Mouse (Mus musculus): ENCODE results near the gene Susd3.
A peak's percentile ranks its signal among the peaks of the same experiment; 100 is the strongest.

Susd3 gene

DNA sequence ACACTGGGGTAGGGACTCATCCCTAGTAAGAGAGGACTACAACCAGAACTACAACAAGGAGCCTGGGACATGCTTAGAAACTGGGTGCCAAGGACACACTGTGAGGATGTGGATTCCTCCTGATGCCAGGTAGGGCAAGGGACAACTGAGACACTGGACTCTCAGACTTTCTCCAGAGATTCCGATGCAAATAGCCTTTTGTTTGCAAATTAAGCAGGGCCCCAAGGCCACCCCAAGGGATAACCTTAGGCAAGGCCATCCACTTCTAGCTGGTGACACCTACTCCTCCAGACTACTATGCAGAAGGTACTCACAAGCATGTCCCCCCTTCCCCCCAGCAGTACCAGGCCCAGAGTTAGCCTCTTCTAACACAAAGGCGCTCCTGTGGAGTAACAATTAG lies 1.9 kb downstream of the Susd3 start:
- DNase-seq (ENCODE audit: low spot score): no peak

DNA sequence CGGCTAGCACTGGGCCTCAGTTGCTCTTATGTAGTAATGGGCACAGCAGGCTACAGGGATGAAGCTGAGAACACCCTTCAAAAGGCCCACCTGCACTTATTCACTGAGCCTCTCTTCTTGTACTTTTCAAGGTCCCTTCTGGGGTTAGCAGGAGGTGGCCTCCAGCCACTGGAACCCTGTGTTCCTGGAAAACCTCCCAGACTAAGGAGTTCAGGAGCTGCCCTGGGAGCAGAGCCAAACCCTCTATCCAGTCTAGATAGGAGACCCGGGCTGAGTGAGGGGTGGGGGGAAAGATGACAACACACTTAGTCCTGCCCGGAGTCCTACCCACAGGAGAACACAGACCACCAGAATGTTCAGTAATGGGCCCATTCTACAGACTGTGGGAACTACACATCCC lies 2.5 kb downstream of the Susd3 start:
- no peak for DNase-seq (ENCODE audit: low spot score)

DNA sequence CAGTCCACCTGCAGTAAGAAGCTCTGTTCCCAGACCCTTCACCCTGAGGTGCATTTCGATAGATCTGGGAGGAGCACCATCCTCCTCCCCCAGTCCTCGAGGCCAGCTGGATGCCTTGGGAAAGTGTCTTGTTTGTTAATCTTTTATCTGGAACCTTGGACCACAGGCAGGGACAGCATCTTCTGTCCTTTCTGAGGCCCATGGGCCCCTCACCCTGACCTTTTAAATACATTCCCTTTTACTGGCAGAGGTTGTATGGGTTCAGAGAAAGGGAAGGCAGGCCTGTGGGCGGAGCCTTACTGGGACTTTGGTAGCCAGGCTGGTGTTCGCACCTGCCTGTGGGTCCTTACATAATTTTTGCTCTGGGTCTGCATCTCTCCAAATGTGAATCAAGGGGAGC lies 3.3 kb downstream of the Susd3 start:
- DNase-seq (ENCODE audit: low spot score): no peak

DNA sequence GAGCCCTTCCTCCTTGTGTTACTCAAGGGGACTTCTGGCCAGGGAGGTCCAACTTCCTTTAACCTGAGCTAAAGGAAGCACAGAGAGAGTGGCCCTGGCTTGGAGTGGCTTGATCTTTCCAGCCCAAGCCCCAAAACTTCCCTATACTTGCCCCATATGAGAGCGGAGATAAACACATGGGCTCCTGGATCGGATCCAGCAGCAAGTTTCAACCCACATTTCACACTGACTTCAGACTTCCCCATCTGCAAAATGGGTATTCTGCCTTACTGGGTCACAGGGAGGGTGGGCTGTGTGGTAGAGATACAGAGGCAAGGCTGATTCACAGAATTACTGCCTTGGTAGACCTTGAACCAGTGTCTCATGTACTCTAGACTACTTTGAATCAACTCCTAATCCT lies 5.0 kb downstream of the Susd3 start:
- DNase-seq (ENCODE audit: low spot score): no peak

DNA sequence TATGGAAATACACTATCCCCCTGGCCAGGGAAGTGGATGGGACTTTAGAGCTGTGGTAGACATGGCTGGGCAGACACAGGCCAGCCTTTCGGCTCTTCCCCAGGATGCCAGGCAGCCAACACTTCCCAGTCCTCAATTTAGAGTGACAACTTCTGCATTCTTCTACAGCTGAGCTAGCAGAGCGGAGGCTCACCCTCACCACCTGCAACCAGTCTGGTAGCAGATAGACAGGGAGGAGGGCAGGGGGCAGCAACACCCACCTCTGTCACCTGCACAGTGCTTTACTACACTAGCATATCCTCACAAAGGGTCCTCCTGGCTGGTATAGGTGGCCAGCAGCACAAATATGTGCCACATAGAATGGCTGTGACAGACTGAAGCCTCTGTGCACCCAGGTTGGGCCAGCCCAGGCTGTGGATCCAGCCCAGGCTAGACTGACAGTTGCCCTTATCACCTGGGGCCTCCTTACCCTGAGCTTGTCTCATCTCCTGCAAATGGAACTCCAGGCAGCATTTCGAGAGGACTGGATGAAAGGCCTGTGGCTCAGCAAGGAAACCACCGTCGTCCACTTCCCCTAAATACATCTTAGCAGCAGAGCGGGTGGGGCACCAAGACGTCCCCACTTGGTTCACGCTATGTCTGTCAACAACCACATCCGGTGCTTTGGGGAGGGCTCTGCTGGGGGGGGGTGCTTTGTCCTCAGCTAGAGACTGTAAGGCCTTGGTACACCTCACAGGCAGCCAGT lies 6.0 kb downstream of the Susd3 start:
- peak; percentile 13 for DNase-seq (ENCODE audit: low spot score)

DNA sequence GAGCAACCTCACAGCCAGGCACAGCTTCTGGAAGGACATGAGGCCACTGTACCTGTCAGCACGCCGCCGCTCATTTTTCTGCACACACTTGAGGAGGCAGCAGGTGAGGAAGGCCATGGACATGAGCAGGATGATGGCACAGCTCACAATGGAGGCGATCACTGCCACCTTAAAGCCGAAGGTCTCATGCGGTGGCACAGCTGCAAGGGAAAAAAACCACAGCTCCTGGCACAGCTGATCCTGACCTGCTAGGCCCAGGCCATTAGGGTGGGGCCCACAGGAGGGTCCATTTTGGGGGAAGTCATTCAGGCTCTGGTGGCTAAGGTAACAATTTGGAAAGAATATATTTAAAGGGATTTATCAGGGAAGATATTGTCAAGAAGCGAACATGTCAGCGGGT lies 9.8 kb downstream of the Susd3 start:
- DNase-seq (ENCODE audit: low spot score): no peak

DNA sequence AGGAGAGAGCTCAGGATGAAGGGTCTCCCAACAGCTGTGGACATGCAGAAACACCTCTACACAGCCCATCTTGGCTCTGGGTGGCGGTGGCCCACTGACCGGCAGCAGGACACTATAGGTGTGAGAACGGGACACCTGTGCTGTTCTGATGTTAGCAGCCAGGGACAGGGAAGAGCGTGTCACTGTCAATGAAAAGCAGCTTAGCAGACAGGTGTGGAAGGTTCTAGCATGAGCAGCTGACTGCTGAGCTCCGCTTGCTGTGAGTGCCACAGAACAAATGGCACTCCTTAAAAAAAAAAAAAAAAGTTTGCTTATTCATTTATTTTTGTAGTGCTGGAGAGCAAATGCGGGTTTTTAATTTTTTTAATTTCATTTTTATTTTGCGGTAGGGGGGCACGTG lies 10.9 kb downstream of the Susd3 start:
- no peak for DNase-seq (ENCODE audit: low spot score)

DNA sequence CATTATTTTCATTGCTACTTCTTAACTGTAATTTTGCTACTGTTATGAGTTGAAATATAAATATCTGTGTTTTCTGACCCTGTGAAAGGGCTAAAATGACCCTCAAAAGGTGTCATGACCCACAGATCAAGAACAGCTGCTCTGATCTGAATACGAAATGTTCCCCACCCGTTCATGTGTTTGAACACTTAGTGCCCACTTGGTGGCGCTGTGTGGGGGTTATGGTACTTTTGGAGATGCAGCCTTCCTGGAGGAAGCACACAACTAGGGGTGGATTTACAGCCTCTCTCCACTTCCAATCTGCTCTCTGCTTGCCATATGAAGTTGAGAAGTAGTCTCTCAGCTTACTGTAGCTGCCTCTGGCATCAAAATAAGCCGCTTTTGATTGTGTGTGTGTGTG lies 13.8 kb downstream of the Susd3 start:
- no peak for DNase-seq (ENCODE audit: low spot score)

DNA sequence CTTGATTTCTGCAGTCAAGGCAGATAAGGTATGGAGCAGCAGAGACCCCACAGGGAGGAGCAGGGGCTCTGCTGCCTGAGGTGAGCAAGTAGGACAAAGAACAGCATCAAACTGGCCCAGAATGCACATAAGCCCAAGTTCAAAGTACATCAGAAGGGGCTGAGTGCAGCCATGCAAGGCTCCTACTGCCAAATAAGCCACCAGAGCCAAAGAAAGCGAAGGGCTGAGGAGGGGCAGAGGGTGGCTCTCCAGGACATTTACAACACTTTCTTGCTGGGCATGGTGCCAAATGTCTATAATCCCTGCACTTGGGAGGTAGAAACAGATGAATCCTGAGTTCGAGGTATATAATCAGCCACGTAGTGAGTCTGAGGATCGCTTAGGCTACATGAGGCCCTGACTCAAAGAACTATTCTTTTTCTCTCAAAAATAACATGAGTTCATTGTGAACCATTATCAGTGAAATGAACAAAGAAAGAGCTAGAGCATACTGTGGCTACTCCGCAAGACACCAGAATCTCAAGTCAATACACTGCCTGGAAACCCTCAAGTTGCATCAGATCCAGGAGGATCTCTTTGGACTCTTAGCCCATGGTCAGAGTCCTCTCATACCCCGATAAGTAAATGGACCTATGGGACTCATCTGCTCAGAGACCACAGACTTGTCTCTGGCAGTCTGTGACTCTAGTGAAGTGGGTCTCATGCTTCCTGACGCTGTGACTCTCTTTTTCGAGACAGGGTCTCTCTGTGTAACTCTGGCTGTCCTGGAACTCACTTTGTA lies 14.5 kb downstream of the Susd3 start:
- DNase-seq (ENCODE audit: low spot score): no peak

DNA sequence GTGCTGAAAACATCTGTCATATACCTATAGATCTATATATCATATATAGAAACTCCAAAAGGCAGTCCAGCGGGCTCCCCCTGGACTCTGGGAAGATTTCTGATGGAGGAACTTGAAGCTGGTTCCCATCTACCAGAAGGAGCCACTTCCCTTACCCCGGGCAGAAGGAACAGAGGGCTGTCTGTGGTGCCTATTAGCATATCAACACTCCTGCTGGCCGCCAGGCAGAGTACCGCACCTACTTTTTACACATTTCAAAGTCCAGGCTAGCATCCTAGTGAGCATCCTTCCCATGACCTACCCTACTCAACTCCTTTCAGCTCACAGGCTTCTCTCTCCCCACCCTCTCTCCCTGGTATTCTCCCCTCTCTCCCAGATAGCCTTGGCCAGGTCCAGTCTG lies 22.9 kb downstream of the Susd3 start:
- no peak for DNase-seq (ENCODE audit: low spot score)

DNA sequence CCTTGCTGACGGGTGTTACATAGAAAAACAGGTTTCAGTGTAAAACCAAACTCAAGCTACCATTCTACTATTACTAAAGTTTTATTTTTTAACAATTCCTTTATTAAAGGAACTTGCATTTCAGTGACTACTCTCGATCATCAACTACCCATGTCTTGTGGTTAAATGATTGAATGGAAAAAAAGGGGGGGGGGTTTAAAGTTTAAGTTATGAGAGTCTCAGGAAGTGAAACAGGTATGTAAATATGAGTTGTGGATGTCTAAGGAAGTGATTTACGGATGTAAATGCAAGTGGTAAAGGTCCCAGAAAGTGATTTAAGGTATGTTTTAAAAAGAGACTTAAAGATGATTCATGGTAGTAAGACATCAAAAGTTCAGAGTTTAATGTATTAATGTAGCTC lies 23.3 kb downstream of the Susd3 start:
- no peak for DNase-seq (ENCODE audit: low spot score)

DNA sequence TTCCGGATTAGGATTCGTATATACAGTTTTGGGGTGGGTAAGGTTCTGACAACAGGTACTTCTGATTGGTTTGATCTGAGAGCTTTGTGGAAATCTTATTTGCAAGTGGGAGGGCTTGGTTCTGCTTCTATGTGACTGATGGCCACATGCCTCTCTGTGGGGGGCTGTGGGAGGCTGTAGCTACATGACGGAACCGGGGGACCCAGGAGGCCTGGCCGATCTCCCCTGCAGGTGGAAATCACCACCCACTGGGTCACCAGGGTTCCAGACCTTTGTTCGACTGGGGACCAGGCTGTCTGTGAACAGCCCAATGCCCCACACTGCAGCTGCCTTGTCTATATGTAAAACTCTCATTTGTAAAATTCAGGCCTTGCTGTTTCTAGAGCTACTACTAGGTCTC lies 23.8 kb downstream of the Susd3 start:
- no peak for DNase-seq (ENCODE audit: low spot score)

DNA sequence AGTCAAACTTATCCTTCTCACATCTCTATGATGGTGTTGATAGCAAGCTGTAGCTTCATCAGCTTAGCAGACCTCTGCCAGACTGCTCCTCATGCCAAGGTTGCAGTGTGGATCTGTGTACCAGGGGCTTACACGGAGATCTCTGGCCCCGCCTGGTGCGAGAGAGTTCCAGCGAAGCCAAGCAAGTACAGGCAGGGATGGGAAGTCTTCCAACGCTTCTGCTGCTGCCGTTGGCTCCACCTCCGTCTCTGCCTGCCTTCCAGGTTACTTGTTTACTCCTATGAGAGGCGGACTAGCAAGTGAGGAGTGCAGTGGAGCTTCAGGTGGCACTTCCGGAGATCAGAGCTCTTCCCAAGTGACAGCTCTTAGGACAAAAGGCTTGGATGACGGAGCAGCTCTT lies 24.2 kb downstream of the Susd3 start:
- no peak for DNase-seq (ENCODE audit: low spot score)

DNA sequence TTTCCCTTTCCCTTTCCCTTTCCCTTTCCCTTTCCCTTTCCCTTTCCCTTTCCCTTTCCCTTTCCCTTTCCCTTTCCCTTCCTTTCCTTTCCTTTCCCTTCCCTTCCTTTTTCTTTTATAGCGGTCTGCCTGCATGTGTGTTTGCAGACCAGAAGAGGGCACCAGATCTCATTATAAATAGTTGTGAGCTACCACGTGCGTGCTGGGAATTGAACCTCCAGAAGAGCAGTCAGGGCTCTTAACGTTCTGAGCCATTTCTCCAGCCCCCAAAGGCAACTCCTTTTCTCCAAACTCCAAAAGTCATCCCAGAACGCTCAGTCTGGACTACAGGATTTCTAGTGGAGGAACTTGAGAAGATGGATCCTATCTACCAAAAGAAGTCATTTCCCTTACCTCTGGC lies 27.6 kb downstream of the Susd3 start:
- no peak for DNase-seq (ENCODE audit: low spot score)

DNA sequence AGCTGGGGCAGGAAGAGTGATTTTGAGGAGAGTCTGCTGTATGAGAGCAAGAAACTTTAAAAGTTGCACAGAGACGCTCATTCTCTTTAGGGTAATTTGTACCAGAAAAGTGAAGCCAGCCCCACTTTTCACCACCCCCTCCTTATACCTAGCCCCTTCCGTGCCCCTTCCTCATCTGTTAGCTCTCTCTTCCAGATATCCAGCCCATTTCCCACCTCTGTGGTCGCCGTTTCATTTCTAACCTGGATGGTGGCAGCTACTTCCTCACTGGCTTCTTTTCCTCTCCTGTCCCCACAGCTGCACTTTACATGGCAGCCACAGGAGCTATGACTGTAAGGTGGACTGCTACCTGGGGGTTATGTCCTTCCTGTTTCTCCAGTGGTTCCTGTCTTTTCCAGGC lies 29.1 kb downstream of the Susd3 start:
- DNase-seq (ENCODE audit: low spot score): no peak

DNA sequence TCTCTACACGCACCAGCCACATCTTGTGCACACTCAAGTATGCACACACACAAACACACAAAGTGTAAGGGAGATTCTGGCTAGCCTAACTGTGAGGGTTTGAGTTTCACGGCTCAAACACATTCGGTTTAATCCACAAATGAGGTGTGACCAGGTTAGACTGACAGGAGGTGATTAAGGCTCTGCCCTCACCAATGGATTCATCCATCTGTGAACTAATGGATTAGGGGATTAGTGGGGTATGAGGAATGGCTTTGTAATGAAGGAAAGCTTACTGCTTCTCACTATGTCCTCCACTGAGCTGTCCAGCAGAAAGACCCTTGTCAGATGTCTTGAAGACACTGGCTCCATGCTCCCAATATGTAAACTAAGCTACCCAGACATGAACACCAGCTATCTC lies 29.9 kb downstream of the Susd3 start:
- no peak for DNase-seq (ENCODE audit: low spot score)

DNA sequence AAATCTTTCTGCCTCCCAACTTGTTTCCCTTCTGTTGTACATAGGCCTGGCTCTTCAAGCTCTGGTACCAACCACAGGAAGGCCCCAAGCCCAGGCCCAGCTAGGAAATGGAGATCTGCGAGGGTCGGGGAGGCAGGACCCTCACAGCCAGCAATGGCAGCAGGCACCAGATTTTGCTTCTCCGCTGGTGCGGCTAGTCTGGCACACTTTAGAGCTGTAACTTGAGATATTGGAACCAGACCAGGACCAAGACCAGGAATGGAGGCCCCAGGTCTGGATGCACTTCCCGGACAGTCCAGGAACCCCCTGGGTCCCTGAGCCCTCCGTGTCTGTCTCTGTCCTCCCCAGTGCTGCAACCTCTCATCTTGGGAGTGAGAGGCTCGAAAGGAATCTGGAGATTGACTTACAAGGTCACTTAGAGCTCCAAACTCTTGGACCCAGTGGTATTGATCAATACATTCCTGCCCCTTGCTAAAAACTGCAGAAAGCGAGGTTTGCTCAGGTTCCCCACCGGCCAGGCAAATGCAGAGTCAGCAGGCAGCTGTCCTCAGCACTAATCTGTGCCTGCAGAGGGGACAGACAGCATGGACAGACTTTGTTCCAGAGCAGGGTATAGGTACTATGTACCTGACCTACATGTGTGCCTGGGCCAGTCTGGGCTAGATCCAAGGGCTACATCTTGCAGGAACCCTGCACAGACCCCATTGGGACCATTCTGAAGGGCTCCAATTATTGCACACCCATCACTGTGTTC lies 31.5 kb downstream of the Susd3 start:
- DNase-seq (ENCODE audit: low spot score): no peak

DNA sequence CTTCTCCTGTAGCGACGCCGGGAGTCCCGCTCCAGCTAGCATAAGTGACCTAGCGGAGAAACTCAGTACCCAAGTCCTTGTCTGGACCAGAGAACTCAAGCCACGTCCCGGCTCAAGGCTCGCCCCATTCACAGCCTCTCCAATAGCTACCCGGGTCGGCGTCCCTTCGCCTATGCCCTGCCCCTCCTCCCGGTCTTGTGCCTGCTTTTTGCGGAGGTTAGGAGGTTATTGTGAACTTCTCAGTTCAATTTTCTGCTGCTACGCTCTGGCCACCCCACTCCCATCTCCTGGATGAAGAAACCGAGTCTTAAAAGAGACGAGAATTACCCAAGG lies 32.3 kb downstream of the Susd3 start:
- no peak for DNase-seq (ENCODE audit: low spot score)

DNA sequence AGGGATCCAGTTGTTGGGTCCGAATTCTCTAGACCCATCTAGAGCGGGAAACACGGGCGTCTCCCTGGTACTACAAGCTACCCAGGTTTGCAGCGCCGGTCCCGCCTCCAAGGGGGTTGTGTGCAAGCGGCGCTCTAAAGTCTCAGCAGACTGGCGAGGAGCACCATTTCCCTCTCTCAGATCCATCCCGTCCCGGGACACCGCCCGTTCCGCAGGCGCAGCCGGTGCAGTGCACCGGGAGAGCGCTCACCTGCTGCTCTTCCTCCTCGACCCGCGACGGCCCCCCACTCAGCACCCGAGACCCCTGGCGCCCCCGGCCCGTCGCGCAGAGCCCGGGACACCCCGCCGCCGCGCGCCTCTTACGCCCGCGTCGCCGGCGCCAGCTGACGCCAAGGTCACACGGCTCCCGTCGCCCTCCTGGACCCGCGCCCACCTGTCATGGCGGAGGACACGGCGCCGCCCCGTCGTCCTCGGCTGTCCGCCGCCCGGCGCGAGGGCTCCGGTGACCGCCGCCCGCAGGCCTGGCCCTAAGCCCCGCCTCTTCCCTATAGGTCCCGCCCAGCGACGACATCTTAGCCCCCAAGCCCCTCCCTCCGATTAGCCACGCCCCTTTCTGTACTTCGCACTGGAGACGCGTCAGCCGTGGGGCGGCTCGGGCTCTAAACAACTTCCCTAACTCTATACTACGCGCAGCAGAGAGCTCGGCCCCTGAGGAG lies 32.8 kb downstream of the Susd3 start, which contains the start of gene Card19:
TSS of gene Card19 (minus strand) at position 534 of the 716 bp plus-strand sequence.
- DNase-seq (ENCODE audit: low spot score): peak; percentile 94

DNA sequence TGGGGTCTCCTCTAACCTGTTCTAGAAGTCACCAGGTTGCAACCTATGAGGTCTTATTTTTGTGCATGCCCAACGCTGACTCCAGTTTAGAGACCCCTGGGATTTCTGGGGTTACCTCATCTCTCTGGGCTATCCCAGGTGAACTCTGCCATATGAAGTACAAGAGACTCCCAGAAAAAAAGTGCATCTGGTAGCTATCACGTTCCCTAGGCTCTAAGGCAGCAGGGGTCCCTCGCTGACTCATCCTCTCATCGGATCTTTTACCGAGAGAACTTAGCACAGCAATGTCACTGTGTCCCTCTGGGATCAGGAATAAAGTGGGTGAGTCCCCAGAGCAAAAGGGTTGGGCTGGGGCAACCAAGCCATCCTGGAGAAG lies 33.4 kb downstream of the Susd3 start:
- DNase-seq (ENCODE audit: low spot score): no peak

DNA sequence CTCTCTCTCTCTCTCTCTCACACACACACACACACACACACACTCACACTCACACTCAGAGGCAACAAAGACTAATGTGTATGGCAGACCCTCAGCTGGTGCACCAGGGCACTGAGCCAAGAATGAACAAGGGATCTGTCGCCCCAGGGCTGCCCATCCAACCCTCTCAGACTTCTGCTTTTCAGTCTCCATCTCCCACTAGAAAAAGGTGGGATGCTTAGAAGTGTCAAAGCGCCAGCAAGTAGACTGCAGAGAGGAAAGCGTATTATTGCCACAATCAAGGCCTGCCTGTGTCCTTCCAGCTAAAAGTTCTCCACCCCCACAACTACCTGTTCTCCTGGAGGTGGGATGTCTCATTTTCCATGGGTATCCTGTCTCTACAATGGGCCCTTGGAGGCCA lies 34.1 kb downstream of the Susd3 start:
- DNase-seq (ENCODE audit: low spot score): no peak

DNA sequence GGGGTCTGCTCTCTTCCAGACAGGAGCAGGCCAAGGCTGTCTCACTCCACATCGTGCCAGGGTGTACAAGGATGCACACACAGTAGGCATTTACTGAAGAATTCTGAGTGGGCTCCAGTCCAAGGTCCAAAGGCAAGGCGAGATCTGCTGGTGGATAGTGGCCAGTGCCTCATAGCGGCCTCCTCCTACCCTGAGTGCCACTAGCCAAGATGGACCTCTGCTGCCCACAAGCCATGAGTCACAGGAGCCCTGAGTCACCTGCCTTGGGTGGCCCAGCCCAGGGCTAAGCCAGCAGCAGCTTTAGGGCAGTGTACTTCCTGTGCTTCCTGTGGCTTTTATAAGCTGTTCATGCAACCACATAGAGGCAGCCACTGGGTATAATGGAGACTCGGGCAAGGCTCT lies 35.0 kb downstream of the Susd3 start:
- DNase-seq (ENCODE audit: low spot score): no peak

Data from c-Kit-positive CD71-positive TER-119-positive erythroid progenitor cells, embryonic 14.5 days (primary cell).